ENCODE assay signal across 8 mouse cellular contexts in genomic region chr9:25173171-25173570, GRCm38 (mm10). TPM values are rescaled to one million over a fixed set of nuclear protein-coding genes. Genes with fewer than 3 reads are reported as not detected.
A peak's percentile ranks its signal among the peaks of the same experiment; 100 is the strongest.
DNase-seq lines count a peak whose midpoint lies in the region; ATAC-seq and TF ChIP-seq lines count a peak whose summit lies in the region.

No protein-coding gene starts in this region.

- no peak overlapping the region for H3K9ac ChIP-seq in liver, embryonic 14.5 days (replicated peaks)
- no peak overlapping the region for H3K9ac ChIP-seq in stomach, embryonic 16.5 days (ENCODE audit: low read length)
- no peak overlapping the region for H3K9ac ChIP-seq in neural tube, embryonic 15.5 days (replicated peaks)

- H3K36me3 ChIP-seq in liver, embryonic 14.5 days (replicated peaks; ENCODE audit: control insufficient read depth, insufficient read depth, low read depth) = no peaks in the 10 kb centered on the region
- H3K36me3 ChIP-seq in stomach, embryonic 16.5 days (ENCODE audit: control insufficient read depth, insufficient read depth, low read length) = no peaks in the 10 kb centered on the region
- no peaks in the 10 kb centered on the region for H3K36me3 ChIP-seq in neural tube, embryonic 15.5 days

- peaks cover 8 to 17% of the 10 kb centered on the region in 2 experiments for H3K4me1 ChIP-seq in liver, embryonic 14.5 days (replicated peaks; ENCODE audit: control insufficient read depth in 2 of 2, insufficient read depth in 2 of 2, low read length in 1 of 2)
- H3K4me1 ChIP-seq in stomach, embryonic 16.5 days (ENCODE audit: control insufficient read depth, insufficient read depth, low read length) = peaks cover 5% of the 10 kb centered on the region; the same call in 1 of the 2 replicates
- H3K4me1 ChIP-seq in neural tube, embryonic 15.5 days = no peaks in the 10 kb centered on the region

- H3K4me2 ChIP-seq in liver, embryonic 14.5 days (ENCODE audit: low read depth) = no peak overlapping the region
- no peak overlapping the region for H3K4me2 ChIP-seq in stomach, embryonic 16.5 days (ENCODE audit: low read depth, low read length)
- H3K4me2 ChIP-seq in neural tube, embryonic 15.5 days = no peak overlapping the region

- DNase-seq in right cerebral cortex, adult 18-20 months = peak; percentile 31
- no peak for DNase-seq in right cerebral cortex, postnatal 10 days (ENCODE audit: low spot score in 2 of 2)
- peak; percentile 81 to 82 for DNase-seq in heart, adult 9 months (ENCODE audit: low spot score in 2 of 2)
- peak in 2 of 3 experiments; percentile 19 to 30 for DNase-seq in liver, embryonic 14.5 days (ENCODE audit: low read depth in 3 of 3, low spot score in 3 of 3)
- DNase-seq in right cerebral cortex, postnatal 14 days = no peak
- no peak for DNase-seq in adrenal gland, postnatal 25 days

- H3K4me3 ChIP-seq in liver, embryonic 14.5 days (ENCODE audit: insufficient read depth in 1 of 2, low read depth in 2 of 2, low read length in 2 of 2) = no peak overlapping the region
- no peak overlapping the region for H3K4me3 ChIP-seq in stomach, embryonic 16.5 days (replicated peaks; ENCODE audit: low read length)
- H3K4me3 ChIP-seq in neural tube, embryonic 15.5 days (replicated peaks) = no peak overlapping the region

- WGBS in liver, embryonic 14.5 days (ENCODE audit: insufficient replicate concordance) = 2% methylated on average over 4 of the region's 4 CpGs
- 45% methylated on average over 4 of the region's 4 CpGs for WGBS in stomach, embryonic 16.5 days
- WGBS in neural tube, embryonic 15.5 days = 79% methylated on average over 4 of the region's 4 CpGs

- ATAC-seq in liver, embryonic 14.5 days (ENCODE audit: insufficient read depth) = peak; percentile 90
- ATAC-seq in stomach, embryonic 16.5 days (ENCODE audit: insufficient read depth, low FRiP score) = peak; percentile 74; the same call in 1 of the 2 replicates
- no peak for ATAC-seq in neural tube, embryonic 15.5 days (ENCODE audit: low FRiP score)

- TF ChIP-seq EP300 in liver, embryonic 14.5 days (IDR thresholded peaks at IDR 0.05; ENCODE audit: low read depth) = no peak

- H3K9me3 ChIP-seq in liver, embryonic 14.5 days (ENCODE audit: control insufficient read depth, low read length) = no peaks in the 10 kb centered on the region
- H3K9me3 ChIP-seq in stomach, embryonic 16.5 days (replicated peaks; ENCODE audit: control insufficient read depth, low read length) = no peaks in the 10 kb centered on the region
- H3K9me3 ChIP-seq in neural tube, embryonic 15.5 days (replicated peaks) = no peaks in the 10 kb centered on the region

- TF ChIP-seq CTCF in liver, embryonic 14.5 days (IDR thresholded peaks at IDR 0.05; ENCODE audit: low read depth) = no peak

- H3K27me3 ChIP-seq in liver, embryonic 14.5 days (ENCODE audit: control insufficient read depth, insufficient read depth, low read length) = no peaks in the 10 kb centered on the region
- H3K27me3 ChIP-seq in stomach, embryonic 16.5 days (ENCODE audit: control insufficient read depth, insufficient read depth, low read length) = no peaks in the 10 kb centered on the region
- H3K27me3 ChIP-seq in neural tube, embryonic 15.5 days (replicated peaks) = no peaks in the 10 kb centered on the region

- H3K27ac ChIP-seq in liver, embryonic 14.5 days = no peak overlapping the region
- no peak overlapping the region for H3K27ac ChIP-seq in stomach, embryonic 16.5 days (ENCODE audit: low read length)
- H3K27ac ChIP-seq in neural tube, embryonic 15.5 days (replicated peaks) = no peak overlapping the region

RNA-seq across cellular contexts. Expression of gene Herpud2, which starts 21.6 kb away (rescaled TPM):
- 9.3 and 9.4 TPM in 2 replicates for polyA plus RNA-seq in liver, embryonic 14.5 days (2012; rRNA removed)
- polyA plus RNA-seq in liver, embryonic 14.5 days (2014; fragmentation: Nextera tagmentation; extraction: Ambion mirVana) = 10.8 and 13.7 TPM in 2 replicates
- 20.1 and 20.4 TPM in 2 replicates for polyA plus RNA-seq in stomach, embryonic 16.5 days (2015; fragmentation: Nextera tagmentation; extraction: Ambion mirVana)
- polyA plus RNA-seq in neural tube, embryonic 15.5 days (2015; fragmentation: Nextera tagmentation; extraction: Ambion mirVana) = 31.6 and 33.9 TPM in 2 replicates
- total RNA-seq in adrenal gland, postnatal 25 days (2021) = 55.4 and 59.4 TPM in 2 replicates

Comparison
In these comparisons a context has a peak if more than half of its experiments do, and no peak if none do; other contexts are left out.
1. DNase-seq: peak in right cerebral cortex, adult 18-20 months (single experiment), heart, adult 9 months (2 of 2) and liver, embryonic 14.5 days (2 of 3); none in right cerebral cortex, postnatal 10 days (0 of 2), right cerebral cortex, postnatal 14 days (single experiment) and adrenal gland, postnatal 25 days (single experiment).